ENCODE assay signal across 7 mouse cellular contexts in genomic region chr7:82771661-82772021, GRCm38 (mm10).
DNase-seq lines count a peak whose midpoint lies in the region; ATAC-seq and TF ChIP-seq lines count a peak whose summit lies in the region.
"Not testable (repeated sequence)": the region's sequence is repeated elsewhere in the genome, so short reads cannot be mapped to it uniquely, and the experiment has no call there.

No protein-coding gene starts in this region.

- not testable (repeated sequence) for TF ChIP-seq CTCF in testis, adult 2 months (IDR thresholded peaks at IDR 0.05; ENCODE audit: control insufficient read depth, insufficient read depth, insufficient replicate concordance, low read depth, low read length)

- not testable (repeated sequence) for H3K9me3 ChIP-seq in embryonic facial prominence, embryonic 11.5 days (replicated peaks; ENCODE audit: control insufficient read depth, low read length); forebrain, embryonic 13.5 days (replicated peaks); hindbrain, embryonic 12.5 days (replicated peaks); limb, embryonic 11.5 days (ENCODE audit: control insufficient read depth, low read length); lung, embryonic 15.5 days; midbrain, embryonic 15.5 days

- not testable (repeated sequence) for H3K36me3 ChIP-seq in embryonic facial prominence, embryonic 11.5 days (replicated peaks; ENCODE audit: control insufficient read depth, insufficient read depth, low read depth, low read length); forebrain, embryonic 13.5 days (ENCODE audit: poor library complexity, severe bottlenecking); hindbrain, embryonic 12.5 days; limb, embryonic 11.5 days (ENCODE audit: control insufficient read depth, insufficient read depth, low read length); lung, embryonic 15.5 days; midbrain, embryonic 15.5 days (replicated peaks); testis, adult 2 months (ENCODE audit: control insufficient read depth, insufficient read depth, low read length)

- not testable (repeated sequence) for H3K27ac ChIP-seq in embryonic facial prominence, embryonic 11.5 days (replicated peaks; ENCODE audit: low read depth, low read length); forebrain, embryonic 13.5 days; hindbrain, embryonic 12.5 days; limb, embryonic 11.5 days (replicated peaks; ENCODE audit: low read depth, low read length); lung, embryonic 15.5 days; midbrain, embryonic 15.5 days; testis, adult 2 months (ENCODE audit: control insufficient read depth, insufficient read depth, low read depth, low read length)

- not testable (repeated sequence) for DNase-seq in embryonic facial prominence, embryonic 11.5 days (ENCODE audit: low spot score); limb, embryonic 11.5 days (ENCODE audit: low spot score)

- not testable (repeated sequence) for H3K4me2 ChIP-seq in embryonic facial prominence, embryonic 11.5 days (ENCODE audit: low read depth, low read length); forebrain, embryonic 13.5 days; hindbrain, embryonic 12.5 days (replicated peaks); limb, embryonic 11.5 days (ENCODE audit: low read depth, severe bottlenecking); lung, embryonic 15.5 days; midbrain, embryonic 15.5 days

- peak; percentile 53 for ATAC-seq in embryonic facial prominence, embryonic 11.5 days (replicated peaks; ENCODE audit: insufficient number of reproducible peaks, low FRiP score, low TSS enrichment, low read depth)
- ATAC-seq in forebrain, embryonic 13.5 days, result peak; percentile 23; the same call in 1 of the 2 replicates
- peak; percentile 35; the same call in 1 of the 2 replicates for ATAC-seq in hindbrain, embryonic 12.5 days (ENCODE audit: low FRiP score)
- ATAC-seq in limb, embryonic 11.5 days (ENCODE audit: insufficient number of reproducible peaks, low FRiP score, low TSS enrichment, low read depth), result peak; percentile 46; the same call in 1 of the 2 replicates
- ATAC-seq in lung, embryonic 15.5 days (ENCODE audit: borderline replicate concordance, extremely low read depth, low FRiP score, low TSS enrichment), result 0 out of 2 replicates have a peak, but pooled peaks have one; percentile 28
- ATAC-seq in midbrain, embryonic 15.5 days (replicated peaks), result peak; percentile 25; the same call in 1 of the 2 replicates

- H3K9ac ChIP-seq in embryonic facial prominence, embryonic 11.5 days (replicated peaks; ENCODE audit: low read length); forebrain, embryonic 13.5 days; hindbrain, embryonic 12.5 days; limb, embryonic 11.5 days (ENCODE audit: low read length); lung, embryonic 15.5 days; midbrain, embryonic 15.5 days: not testable (repeated sequence)

- H3K4me3 ChIP-seq in embryonic facial prominence, embryonic 11.5 days (ENCODE audit: low read depth, low read length); forebrain, embryonic 13.5 days; hindbrain, embryonic 12.5 days; limb, embryonic 11.5 days (ENCODE audit: low read depth, low read length); lung, embryonic 15.5 days; midbrain, embryonic 15.5 days: not testable (repeated sequence)
- peak overlapping the region; percentile 48 for H3K4me3 ChIP-seq in testis, adult 2 months (ENCODE audit: control insufficient read depth, low read depth, low read length)

- H3K4me1 ChIP-seq in embryonic facial prominence, embryonic 11.5 days (ENCODE audit: control insufficient read depth, insufficient read depth, low read length); forebrain, embryonic 13.5 days; testis, adult 2 months (ENCODE audit: control insufficient read depth, insufficient read depth, low read length): not testable (repeated sequence)
- peaks cover 18% of the 10 kb centered on the region for H3K4me1 ChIP-seq in hindbrain, embryonic 12.5 days
- peaks cover 29% of the 10 kb centered on the region for H3K4me1 ChIP-seq in limb, embryonic 11.5 days (ENCODE audit: control insufficient read depth, insufficient read depth, low read length)
- peaks cover 11% of the 10 kb centered on the region; the same call in 1 of the 2 replicates for H3K4me1 ChIP-seq in lung, embryonic 15.5 days
- peaks cover 22% of the 10 kb centered on the region for H3K4me1 ChIP-seq in midbrain, embryonic 15.5 days

- not testable (repeated sequence) for H3K27me3 ChIP-seq in embryonic facial prominence, embryonic 11.5 days (ENCODE audit: control insufficient read depth, insufficient read depth, low read length); forebrain, embryonic 13.5 days; hindbrain, embryonic 12.5 days; limb, embryonic 11.5 days (ENCODE audit: control insufficient read depth, insufficient read depth, low read length); lung, embryonic 15.5 days; midbrain, embryonic 15.5 days (replicated peaks); testis, adult 2 months (ENCODE audit: control insufficient read depth, insufficient read depth, low read length)

- not testable (repeated sequence) for TF ChIP-seq POLR2A in testis, adult 2 months (IDR thresholded peaks at IDR 0.05; ENCODE audit: control insufficient read depth, low read depth, low read length)

- 85% methylated on average over 25 of the region's 25 CpGs for WGBS in embryonic facial prominence, embryonic 11.5 days
- 91% methylated on average over 25 of the region's 25 CpGs for WGBS in forebrain, embryonic 13.5 days
- WGBS in hindbrain, embryonic 12.5 days, result 91% methylated on average over 25 of the region's 25 CpGs
- WGBS in limb, embryonic 11.5 days, result 88% methylated on average over 25 of the region's 25 CpGs
- WGBS in lung, embryonic 15.5 days, result 85% methylated on average over 25 of the region's 25 CpGs
- WGBS in midbrain, embryonic 15.5 days, result 77% methylated on average over 25 of the region's 25 CpGs
